ENCODE assay signal across 16 mouse cellular contexts in genomic region chr1:168924100-168924815, GRCm38 (mm10).
DNase-seq lines count a peak whose midpoint lies in the region; ATAC-seq lines count a peak whose summit lies in the region.
"Had no signal": no experiment of that assay in that cellular context is flagged by ENCODE, and none has a peak within 500 bp of the region (broad histone marks: within the 10 kb centered on the region; RNA-seq: fewer than 3 reads in every experiment).

No protein-coding gene starts in this region.

- H3K9ac ChIP-seq in forebrain, embryonic 14.5 days (ENCODE audit: low read length) = no peak overlapping the region
- H3K9ac ChIP-seq in forebrain, embryonic 15.5 days (replicated peaks) = no peak overlapping the region
- H3K9ac ChIP-seq: limb, embryonic 13.5 days; liver, embryonic 15.5 days; neural tube, embryonic 13.5 days had no signal

- DNase-seq in forebrain, embryonic 14.5 days (ENCODE audit: low spot score) = peak; percentile 22
- DNase-seq in retina, postnatal 1 day = peak; percentile 11
- DNase-seq in retina, embryonic 14.5 days (ENCODE audit: low spot score) = no peak
- DNase-seq in mesoderm, embryonic 11.5 days (ENCODE audit: low read depth, low spot score) = peak; percentile 20
- no peak for DNase-seq in heart, postnatal 25 days (ENCODE audit: low spot score)
- DNase-seq in frontal cortex, adult 2 months (ENCODE audit: extremely low spot score in 1 of 2, low spot score in 1 of 2) = no peak
- DNase-seq: cerebellum, adult 11-12 months; gastrocnemius, postnatal 14 days; heart, postnatal 4 days; kidney, adult 18-20 months; kidney, postnatal 4 days had no signal

- no peak overlapping the region for H3K4me3 ChIP-seq in forebrain, embryonic 14.5 days (ENCODE audit: low read depth, low read length)
- H3K4me3 ChIP-seq in forebrain, embryonic 15.5 days = no peak overlapping the region
- H3K4me3 ChIP-seq: heart, embryonic 10.5 days; limb, embryonic 13.5 days; liver, embryonic 15.5 days; neural tube, embryonic 13.5 days had no signal

- intact Hi-C loops in heart, postnatal 25 days (cut with DNase I) = no loop called here

- ATAC-seq in forebrain, embryonic 14.5 days = no peak
- no peak for ATAC-seq in forebrain, embryonic 15.5 days (replicated peaks)

- H3K27ac ChIP-seq in forebrain, embryonic 14.5 days (ENCODE audit: low read depth, low read length) = 0 out of 2 replicates have a peak overlapping the region, but pooled peaks have one; percentile 6
- no peak overlapping the region for H3K27ac ChIP-seq in forebrain, embryonic 15.5 days (replicated peaks)
- H3K27ac ChIP-seq: heart, embryonic 10.5 days; limb, embryonic 13.5 days; liver, embryonic 15.5 days; neural tube, embryonic 13.5 days had no signal

- no peak overlapping the region for H3K4me2 ChIP-seq in forebrain, embryonic 14.5 days (ENCODE audit: low read length)
- H3K4me2 ChIP-seq in forebrain, embryonic 15.5 days (replicated peaks) = no peak overlapping the region
- H3K4me2 ChIP-seq: limb, embryonic 13.5 days; liver, embryonic 15.5 days; neural tube, embryonic 13.5 days had no signal

- peaks cover 6% of the 10 kb centered on the region for H3K4me1 ChIP-seq in forebrain, embryonic 14.5 days (ENCODE audit: control insufficient read depth, insufficient read depth, low read length)
- H3K4me1 ChIP-seq in forebrain, embryonic 15.5 days = peaks cover 4% of the 10 kb centered on the region; the same call in 1 of the 2 replicates
- H3K4me1 ChIP-seq: heart, embryonic 10.5 days; limb, embryonic 13.5 days; liver, embryonic 15.5 days had no signal

- H3K9me3 ChIP-seq in forebrain, embryonic 14.5 days (replicated peaks; ENCODE audit: control insufficient read depth, low read length) = no peaks in the 10 kb centered on the region
- H3K9me3 ChIP-seq in forebrain, embryonic 15.5 days = no peaks in the 10 kb centered on the region
- H3K9me3 ChIP-seq: heart, embryonic 10.5 days; limb, embryonic 13.5 days; liver, embryonic 15.5 days; neural tube, embryonic 13.5 days had no signal

- H3K27me3 ChIP-seq in forebrain, embryonic 14.5 days (replicated peaks; ENCODE audit: control insufficient read depth, insufficient read depth, low read length) = no peaks in the 10 kb centered on the region
- no peaks in the 10 kb centered on the region for H3K27me3 ChIP-seq in forebrain, embryonic 15.5 days
- H3K27me3 ChIP-seq: limb, embryonic 13.5 days; liver, embryonic 15.5 days; neural tube, embryonic 13.5 days had no signal

- WGBS in forebrain, embryonic 14.5 days = 21% methylated on average over 5 of the region's 5 CpGs
- WGBS in forebrain, embryonic 15.5 days = 22% methylated on average over 5 of the region's 5 CpGs

- H3K36me3 ChIP-seq in forebrain, embryonic 14.5 days (ENCODE audit: control insufficient read depth, insufficient read depth, low read length) = no peaks in the 10 kb centered on the region
- H3K36me3 ChIP-seq in forebrain, embryonic 15.5 days = no peaks in the 10 kb centered on the region
- H3K36me3 ChIP-seq: heart, embryonic 10.5 days; limb, embryonic 13.5 days; liver, embryonic 15.5 days; neural tube, embryonic 13.5 days had no signal

Comparison
In these comparisons a context has a peak if more than half of its experiments do, and no peak if none do; other contexts are left out.
1. DNase-seq: peak in forebrain, embryonic 14.5 days (single experiment), retina, postnatal 1 day (single experiment) and mesoderm, embryonic 11.5 days (single experiment); none in retina, embryonic 14.5 days (single experiment), heart, postnatal 25 days (single experiment) and frontal cortex, adult 2 months (0 of 2).